Mouse (Mus musculus) gastrocnemius, postnatal 4 days (tissue): ENCODE measurements around the gene Pla2g10. TPM values are rescaled to one million over a fixed set of nuclear protein-coding genes. Genes with fewer than 3 reads are reported as not detected.

Experiments used
- total RNA-seq, 2 experiments: library from RNA; stranded (reverse); gene quantifications; 2 replicates each; pipeline ENCODE4 v1.2.3; 2021

The Pla2g10 gene
- total RNA-seq, 2 experiments from 2014 or later = not detected

Other genes starting within 250 kb of the Pla2g10 start
- gene Parn, start 62.8 kb downstream of the Pla2g10 start, total RNA-seq = 10 to 100 TPM; 17.5 to 19.9 TPM
- 10 to 100 TPM; 35.5 to 41.0 TPM for gene Bfar, start 59.1 kb downstream of the Pla2g10 start, total RNA-seq
- gene 3110001I22Rik, start 59.1 kb downstream of the Pla2g10 start, total RNA-seq = 1 to 10 TPM; 3.7 to 4.0 TPM
- 10 to 100 TPM; 27.2 to 32.1 TPM for gene Rrn3, start 49.7 kb upstream of the Pla2g10 start, total RNA-seq
- 10 to 100 TPM; 66.6 to 72.3 TPM for gene Ntan1, start 87.9 kb upstream of the Pla2g10 start, total RNA-seq
- gene Pdxdc1, start 172.1 kb upstream of the Pla2g10 start, total RNA-seq = 10 to 100 TPM; 57.9 to 73.5 TPM
- 1 to 10 TPM; 1.9 to 3.5 TPM for gene Mpv17l, start 172.2 kb upstream of the Pla2g10 start, total RNA-seq